Mouse (Mus musculus): ENCODE measurements at regions not wholly inside any gene's neighbourhood (a gene's known extent, or its start where the extent isn't known, plus 50 kb on each side); places are given as distances from the start of the nearest gene placed in this dataset.

DNA sequence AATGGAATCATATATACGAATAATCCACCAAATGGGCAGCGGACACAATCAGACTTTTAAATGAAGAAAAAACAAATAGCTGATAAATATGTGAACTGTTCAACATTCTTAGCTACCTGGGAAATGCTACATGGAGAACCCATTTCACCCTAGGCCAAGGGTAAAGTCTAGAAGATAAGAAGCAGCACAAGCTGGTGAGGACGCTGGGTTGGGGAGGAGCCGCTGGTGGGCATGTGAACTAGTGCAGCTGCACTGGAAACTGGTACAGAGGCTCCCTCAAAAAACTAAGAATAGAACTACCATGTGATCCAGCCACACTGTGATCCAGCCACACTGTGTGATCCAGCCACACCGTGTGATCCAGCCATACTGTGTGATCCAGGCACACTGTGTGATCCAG, 198.8 kb upstream of the Bmper start:
- DNase-seq (ENCODE audit: low spot score in 2 of 2), result no peak

DNA sequence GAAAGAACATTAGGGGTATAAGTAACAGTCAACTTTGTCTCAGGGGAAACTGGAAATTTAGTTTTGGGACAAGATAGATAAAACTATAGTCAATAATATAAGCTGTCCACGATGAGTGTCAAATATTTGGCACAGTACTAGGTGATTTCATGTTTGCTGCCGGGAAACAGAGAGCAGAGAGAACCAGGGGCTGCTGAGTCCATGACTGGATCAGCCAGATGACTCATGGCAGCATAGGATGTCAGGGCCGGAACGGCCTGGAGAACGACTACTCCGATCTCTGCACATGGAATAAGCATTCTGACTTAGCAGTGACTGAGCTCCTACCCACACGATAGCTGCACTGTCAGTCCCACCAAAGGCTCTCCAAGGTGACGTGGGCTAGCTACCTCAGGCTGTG, 197.6 kb upstream of the Bmper start:
- no peak for DNase-seq (ENCODE audit: low spot score in 2 of 2)

DNA sequence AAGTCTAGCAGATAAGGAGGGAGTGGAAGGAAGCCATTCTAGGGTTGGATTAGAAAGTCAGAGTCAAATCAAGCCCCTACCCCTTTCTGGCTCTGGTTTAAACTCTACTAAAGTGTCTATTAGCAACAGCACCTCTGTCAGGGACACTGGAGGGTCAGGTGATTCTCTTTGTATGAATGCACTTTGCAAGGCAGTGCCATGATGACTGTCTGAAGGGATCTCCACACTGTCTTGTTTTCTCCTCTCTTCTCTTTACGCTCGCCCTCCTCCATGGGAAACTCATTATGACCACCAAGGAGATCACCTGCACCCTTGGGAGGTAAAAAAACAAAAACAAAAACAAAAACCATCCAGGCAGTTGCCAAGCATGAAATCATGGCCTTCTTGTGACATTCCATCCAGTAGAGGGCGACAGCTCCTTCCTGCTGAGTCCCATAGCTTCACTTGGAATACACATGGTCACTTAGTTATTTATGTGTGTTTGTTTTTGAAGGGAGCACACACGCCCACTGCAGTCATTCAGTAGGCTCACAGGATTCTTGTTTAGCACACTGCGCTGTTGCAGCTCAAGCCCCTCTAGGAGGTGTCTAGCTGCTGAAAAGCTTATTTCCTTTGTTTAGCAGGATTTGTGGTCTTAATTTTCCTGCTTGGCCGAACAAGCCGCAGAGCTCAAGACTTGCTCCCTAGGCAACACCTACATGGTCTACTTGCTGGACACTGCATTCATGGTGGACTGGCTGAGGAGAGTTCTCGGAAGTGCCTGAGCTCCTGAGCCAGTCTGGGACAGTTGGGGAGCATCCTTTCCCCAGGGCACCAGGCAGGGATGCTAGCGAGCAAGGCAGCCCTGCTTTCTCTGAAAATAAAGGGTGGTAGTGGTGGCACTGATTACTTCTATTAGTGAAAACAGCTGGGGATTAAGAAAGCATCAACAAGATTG, 195.2 kb upstream of the Bmper start:
- DNase-seq (ENCODE audit: low spot score in 2 of 2), result peak; percentile 45 to 58

DNA sequence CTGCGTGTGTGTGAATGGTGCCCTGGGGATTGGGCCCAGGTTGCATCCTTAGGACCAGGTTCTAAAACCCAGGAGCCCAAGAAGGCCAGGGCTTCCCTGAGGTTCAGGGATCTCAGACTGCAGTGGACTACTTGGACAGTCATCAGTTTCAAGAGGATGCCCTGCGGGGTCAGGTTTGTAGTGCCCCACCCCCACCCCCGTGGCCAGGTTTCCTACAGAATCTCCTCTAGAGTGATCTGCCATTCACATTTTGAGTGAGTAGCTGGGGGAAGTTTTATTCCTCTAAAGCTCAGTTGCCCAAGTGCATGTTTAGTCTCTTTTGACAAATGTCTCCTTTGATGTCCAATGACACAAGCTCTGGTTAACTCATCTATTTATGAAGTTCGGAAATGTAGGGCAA, 193.5 kb upstream of the Bmper start:
- no peak for DNase-seq (ENCODE audit: low spot score in 2 of 2)

DNA sequence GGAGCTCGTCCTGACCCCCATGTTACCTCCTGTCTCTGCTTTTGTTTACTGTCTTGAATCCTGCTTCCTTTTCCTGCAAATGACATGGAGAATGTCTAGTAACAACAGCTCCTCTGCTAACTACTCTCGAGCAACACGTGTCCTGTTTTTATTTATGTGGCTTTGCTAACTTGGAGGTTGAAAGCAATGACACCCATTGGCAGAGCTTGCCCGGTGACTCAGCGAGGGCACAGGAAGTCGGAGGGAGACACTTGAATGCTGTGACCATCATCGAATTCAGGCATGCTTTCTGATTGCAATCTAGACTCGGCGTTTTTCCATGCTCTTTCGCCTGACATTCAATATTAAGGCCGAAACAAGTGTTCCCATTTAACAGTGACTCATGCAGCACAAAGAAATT, 192.7 kb upstream of the Bmper start:
- no peak for DNase-seq (ENCODE audit: low spot score in 2 of 2)

DNA sequence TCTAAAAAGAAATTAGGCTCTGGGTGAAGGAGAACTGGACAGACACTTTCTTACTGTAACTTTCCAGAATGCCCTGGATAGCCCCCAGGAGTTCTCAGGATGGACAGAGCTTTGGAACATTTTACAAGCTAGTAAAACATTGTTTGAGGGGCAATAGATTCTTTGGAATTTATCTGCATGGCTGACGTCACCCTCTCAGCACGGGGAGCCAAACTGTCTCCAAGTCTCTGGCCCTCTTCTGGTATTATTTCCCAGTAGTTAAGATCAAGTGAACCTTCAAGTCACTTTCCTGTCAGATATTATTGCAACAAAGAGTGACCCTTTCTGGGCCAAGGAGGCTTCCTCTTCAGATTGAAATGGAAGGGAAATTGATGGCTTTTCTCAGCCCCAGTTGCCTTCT, 192.3 kb upstream of the Bmper start:
- no peak for DNase-seq (ENCODE audit: low spot score in 2 of 2)

DNA sequence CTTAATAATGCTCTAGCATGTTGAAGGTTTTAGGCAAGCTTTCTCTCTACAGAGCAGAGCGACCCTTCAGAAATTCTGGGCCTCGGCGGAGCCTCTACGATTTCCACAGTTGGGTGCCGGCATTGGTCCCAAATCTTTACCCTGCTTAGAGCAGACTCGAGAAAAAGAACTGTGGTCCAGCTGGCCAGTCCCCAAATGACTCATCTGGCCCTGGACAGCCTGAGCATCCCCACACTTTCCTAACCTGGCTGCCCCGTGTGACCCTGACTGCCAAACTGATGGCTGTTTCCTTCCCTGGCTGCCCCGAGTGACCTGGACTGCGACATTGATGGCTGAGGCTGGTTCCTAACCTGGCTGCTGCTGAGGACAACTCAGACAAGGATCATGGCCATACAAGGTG, 191.0 kb upstream of the Bmper start:
- DNase-seq (ENCODE audit: low spot score in 2 of 2), result no peak

DNA sequence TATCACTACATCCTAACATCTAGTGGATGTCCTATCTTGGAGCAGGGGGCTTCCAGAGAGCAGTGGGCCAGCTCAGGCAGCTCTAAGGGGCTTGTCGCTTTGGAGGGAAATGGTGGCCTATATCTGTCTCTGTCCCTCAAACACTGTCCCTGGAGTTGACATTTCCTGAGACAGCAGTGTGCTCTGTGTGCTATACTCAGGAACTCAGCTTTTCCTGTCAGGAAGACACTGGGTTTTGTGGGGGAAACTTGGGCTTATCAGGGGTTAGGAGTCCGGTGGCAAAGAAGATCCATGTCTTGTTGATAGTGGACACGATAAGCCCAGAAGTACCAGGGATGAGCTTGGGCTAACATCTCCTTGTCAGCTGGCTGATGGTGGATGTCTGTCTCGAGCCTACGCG, 187.6 kb upstream of the Bmper start:
- no peak for DNase-seq (ENCODE audit: low spot score in 2 of 2)

DNA sequence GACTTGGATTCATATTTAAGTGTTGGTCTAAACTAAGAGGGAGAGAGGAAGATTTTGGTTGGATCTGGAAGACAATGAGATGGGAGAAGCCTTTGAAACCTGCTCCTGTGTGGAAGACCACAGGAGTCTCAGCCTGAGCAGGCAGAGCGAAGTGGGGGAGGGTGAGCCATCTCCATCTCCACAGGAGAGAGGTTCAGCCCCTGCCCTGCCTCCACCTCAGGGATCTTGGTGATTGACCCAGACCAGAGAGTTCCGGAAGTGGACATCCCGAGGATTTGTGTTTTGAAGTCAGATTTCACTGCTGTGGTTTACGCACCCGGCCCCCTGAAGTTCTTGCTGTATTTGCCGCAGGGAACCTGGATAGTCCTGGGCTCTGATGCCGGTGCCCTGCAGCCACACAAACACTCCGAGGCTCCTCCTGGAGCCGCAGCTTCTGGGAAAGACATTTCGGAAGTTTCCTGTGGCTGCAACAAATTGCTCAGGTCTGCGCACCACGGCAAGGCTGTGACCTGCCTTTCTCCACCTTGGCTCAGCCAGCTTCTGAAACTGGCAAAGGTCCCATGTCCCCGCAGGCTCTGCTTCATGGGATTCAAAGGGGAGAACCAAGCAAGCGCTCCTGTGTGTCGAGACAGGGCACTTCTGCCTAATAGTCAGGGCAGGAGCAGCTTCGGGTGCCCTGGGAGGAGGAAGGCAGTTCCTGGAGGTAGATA, 186.8 kb upstream of the Bmper start:
- DNase-seq (ENCODE audit: low spot score in 2 of 2), result peak in 1 of 2 experiments; percentile 21

DNA sequence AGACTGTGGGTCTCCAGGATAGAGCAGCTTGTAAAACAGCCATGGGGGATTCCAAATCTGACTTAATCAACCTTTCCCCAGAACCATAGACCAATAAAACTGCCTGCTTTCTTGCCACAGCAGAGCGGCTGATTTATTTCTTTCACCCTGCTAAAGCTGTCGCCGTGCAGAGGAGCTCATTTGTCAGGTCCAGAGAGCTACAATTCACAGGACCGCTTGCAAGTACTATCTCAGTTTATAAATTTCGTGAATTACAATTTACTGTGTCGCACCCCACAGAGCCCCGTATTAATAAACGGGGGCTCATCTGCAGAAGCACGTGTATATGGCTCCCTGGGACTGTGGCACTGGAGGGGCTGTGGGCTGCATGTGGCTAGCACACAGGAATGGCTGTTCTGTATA, 185.4 kb upstream of the Bmper start:
- no peak for DNase-seq (ENCODE audit: low spot score in 2 of 2)

DNA sequence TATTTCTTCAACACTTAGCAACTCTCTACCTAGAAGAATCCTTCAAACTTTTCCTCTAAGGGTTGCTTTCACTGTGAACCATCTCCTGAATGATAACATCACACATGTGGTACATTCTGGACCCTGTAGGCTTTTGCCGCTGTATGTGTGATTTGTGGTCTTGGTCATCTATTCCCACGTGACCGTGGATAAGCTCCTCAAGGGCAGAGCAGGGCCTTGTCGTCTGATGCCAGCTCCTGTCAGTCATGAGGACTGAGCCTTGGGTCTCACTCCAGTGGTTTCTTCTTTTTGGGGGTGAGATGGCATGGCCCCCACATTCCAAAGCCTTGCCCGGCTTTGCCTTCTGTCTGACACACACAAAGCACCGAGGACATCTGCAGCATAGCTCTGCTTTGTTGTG, 183.3 kb upstream of the Bmper start:
- DNase-seq (ENCODE audit: low spot score in 2 of 2), result no peak

DNA sequence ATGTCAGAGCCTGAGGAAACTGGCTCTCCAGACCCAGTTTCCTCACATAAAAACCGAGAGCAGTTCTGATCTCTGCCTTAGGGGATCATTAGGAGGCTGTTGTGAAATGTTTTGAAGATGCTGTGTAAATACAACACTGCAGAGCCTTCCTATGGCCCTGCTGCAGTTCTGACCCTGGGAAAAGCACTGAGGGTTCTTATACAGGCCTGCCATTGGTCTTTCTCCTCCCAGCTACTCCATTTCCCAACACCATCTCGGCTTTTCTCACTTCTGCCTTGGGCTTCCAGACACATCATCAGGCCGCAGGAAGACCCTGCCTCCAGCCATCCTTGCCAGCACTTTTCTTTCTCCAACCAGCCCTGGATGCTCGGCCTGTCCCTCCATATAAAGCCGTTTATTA, 181.9 kb upstream of the Bmper start:
- no peak for DNase-seq (ENCODE audit: low spot score in 2 of 2)

DNA sequence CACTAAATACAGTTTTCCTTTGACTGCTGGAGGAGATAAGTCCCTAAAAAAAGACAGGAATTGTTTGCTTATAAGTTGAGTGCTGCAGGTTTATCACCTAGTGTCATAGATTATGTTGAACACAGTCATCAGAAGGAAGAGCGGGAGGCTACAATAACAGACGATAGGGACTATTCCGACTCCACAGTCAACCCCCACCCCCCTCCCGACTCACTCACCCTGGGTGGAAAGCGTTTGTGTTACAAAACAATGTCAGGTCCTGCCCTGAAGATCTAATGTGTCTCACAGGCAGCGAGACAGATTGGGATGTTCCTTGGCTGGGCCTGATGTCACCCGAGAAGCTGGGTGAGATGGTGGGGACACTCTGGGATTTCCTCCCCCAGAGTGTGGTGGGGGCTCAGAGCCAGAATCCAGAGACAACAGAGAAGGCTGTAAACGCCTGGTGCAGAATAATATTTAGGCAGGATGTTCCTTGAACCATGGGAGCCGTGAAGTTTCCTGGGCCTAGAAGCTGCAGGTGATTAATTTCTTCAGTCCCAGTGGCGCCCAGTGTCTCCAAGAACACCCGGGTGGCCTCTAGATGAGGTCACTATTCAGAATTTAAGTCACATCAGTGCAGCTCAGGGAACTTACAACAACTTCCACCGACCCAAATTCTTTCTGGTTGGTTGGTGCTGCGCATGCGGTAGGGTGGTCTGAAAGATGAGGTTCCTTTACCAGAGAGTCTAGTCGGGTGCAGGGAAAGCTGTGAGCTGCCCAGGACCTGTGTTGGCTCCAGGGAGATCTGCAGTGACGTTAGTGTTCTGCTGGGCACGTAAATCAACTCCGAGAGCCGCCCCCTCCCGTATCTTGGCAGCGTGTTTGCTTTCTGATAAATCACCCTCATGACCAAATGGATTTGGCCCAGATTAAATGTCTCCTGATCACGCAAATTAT, 181.1 kb upstream of the Bmper start:
- DNase-seq (ENCODE audit: low spot score in 2 of 2), result no peak

DNA sequence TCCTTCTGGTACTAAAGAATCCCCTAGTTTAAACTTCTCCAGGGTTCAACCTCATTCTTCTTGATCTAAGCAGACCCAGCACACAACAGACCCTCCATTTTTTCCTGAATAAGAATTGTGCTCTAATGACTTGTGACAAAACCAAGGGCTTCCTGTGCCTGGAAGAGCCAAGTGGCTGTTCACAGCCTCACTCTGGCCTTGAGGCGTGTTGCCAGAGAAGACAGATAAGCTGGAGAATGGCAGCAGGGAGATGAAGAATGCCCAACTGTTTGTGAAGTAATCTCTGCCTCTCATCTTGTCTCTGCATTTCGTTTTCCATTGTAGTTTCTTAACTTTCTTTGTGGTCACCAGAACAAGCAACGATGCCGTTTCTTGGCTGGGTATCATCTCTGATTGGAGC, 179.9 kb upstream of the Bmper start:
- no peak for DNase-seq (ENCODE audit: low spot score in 2 of 2)

DNA sequence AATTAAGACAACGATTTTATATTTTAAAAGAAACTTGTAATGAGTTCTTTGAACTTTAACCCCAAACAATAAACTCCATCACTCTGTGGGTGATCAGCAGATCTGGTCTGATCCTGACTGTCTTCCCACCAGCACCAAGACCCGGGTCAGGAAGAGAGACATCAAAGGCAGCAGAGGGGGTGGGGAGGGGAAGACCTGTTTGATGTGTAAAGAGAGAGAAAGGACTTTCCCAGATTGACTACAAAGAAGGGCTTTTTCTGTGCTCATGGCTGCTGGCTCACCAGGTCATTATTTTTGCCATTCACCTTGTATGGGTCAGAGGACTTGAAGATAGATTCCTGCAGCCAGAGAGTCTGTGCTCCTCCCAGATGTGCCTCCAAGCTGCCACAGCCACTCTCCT, 177.4 kb upstream of the Bmper start:
- no peak for DNase-seq (ENCODE audit: low spot score in 2 of 2)

DNA sequence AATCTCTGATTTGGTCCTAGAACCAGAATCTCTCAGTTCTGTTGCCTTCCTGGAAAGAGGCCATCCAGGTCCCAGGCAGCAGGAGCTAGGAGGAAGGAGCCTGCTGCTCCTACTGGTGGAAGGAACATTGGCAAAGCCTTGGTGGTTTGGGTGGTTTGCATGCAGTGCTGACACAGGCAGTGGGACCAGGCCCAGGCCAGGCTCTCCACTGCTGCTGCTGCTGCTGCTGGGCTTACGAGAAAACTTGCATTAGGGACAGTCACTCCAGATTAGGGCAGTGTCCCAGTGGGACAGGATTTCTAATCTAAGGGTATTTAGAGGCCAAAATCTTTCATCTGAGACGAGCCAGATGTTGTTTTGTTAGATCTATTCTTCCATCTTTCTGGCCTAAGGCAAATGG, 172.1 kb upstream of the Bmper start:
- DNase-seq (ENCODE audit: low spot score in 2 of 2), result no peak

DNA sequence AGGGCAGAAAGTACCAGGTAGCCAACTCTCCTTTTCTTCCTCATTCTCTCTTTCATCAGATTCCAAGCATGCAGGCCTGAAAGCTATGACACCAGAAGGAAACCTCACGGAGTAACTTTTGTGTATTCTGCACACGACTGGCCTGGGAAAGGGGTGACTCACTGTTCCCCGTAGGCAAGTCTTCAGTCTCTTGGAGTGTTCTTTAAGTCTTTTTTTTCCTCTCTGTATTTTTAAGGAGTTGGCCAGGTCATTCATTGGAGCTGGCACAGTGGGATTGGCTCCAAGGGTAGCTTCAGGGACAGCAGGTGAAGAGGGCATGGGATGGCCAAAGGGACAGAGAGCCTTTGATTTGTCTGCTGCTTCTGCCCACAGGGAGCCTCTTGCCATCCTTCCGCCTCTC, 163.3 kb upstream of the Bmper start:
- no peak for DNase-seq (ENCODE audit: low spot score in 2 of 2)

DNA sequence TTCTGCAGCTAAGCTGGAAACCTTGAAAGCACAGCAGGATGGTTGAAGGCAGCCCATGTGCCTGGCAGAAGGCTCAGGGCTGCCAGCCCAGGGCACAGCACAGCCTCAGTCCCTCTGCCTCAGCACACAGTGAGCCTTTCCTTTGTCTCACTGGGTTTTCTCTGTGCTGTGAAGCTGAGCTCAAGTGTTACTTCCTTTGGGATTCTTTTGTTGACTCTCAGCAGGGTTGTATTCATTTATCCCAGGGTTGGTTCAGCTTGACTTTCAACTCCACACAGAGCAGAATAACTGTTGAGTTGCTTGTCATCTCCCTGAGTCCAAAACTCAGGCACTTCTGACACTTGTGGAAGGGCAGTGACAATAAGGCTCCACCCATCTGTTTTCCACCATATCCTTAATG, 162.3 kb upstream of the Bmper start:
- DNase-seq (ENCODE audit: low spot score in 2 of 2), result no peak

DNA sequence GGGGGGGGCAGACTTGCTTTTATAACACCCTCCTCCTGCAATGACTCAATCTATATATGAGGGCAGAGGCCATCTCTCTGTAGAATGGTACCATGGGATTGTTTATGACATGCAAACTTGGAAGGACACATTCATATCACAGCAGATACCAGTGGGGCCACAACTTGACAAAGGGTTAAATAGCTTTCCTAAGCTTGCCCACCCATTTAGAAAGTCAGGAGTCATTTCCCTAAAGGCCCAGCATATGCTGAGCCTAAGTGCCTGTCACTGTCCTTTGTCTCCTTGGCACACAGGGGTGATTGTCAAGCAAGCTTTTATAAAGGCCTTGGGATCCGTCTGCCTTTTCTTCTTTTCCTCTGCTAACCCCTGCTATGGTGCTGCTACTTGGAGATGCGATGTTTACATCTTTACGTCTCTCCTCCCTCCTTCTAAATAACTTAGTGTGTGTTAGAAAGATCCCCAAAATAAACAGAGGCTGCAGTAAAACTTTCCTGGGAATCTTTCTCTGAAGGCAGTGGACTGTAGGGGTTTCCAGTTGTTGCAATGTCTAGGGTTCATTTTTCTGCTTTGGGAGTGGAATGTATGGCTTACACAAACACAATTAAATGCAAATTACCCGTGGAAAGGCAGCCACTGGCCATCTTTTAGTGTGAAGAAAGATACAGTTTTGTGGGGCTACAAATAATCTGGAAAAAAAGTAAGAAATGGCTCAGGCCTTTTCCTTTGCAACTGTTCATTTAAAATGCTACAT, 161.5 kb upstream of the Bmper start:
- no peak for DNase-seq (ENCODE audit: low spot score in 2 of 2)

DNA sequence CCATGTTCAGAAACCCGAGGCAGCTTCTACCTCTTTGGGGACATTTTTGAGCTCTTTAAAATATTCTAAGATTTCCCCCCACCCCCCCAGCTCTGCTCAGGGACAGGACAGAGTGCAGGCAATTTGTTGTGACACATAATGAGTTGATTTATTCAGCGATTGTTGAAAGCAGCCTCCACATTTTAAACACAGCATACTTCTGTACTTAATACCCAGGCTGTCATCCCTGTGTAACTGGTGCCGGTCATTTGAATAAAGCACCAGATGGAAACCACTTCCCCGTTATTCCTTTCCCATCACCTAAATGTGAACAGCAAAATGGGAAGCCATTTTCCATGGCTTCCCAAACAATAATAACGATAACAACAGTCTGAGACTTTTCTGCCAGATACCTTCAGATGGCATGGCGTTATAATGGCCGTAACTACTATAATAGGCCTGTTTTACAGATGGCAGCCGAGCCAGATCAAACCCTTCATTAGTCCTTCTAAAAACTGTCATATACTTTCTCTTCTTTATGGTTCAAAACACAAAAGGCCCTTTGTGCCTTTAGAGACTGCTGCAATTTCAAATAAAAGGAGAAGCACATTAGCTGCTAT, 160.7 kb upstream of the Bmper start:
- DNase-seq (ENCODE audit: low spot score in 2 of 2), result no peak
